Mouse (Mus musculus): ENCODE data around the gene Hgd.

Gene Hgd

GRCm38 (mm10) chr16:37670666-37671283 is 90.8 kb downstream of the Hgd start:
- DNase-seq (ENCODE audit: low read depth, low spot score): no peak

GRCm38 (mm10) chr16:37675326-37675725 is 95.4 kb downstream of the Hgd start:
- DNase-seq (ENCODE audit: low read depth, low spot score): no peak

GRCm38 (mm10) chr16:37676024-37676676 is 96.2 kb downstream of the Hgd start:
- no peak for DNase-seq (ENCODE audit: low read depth, low spot score)

GRCm38 (mm10) chr16:37676677-37677072 is 96.7 kb downstream of the Hgd start:
- no peak for DNase-seq (ENCODE audit: low read depth, low spot score)

GRCm38 (mm10) chr16:37677586-37677985 is 97.6 kb downstream of the Hgd start:
- DNase-seq (ENCODE audit: low read depth, low spot score): no peak

GRCm38 (mm10) chr16:37680216-37680615 is 100.3 kb downstream of the Hgd start:
- DNase-seq (ENCODE audit: low read depth, low spot score): no peak

- DNase-seq (ENCODE audit: low read depth, low spot score): no peak
Measured at GRCm38 (mm10) chr16:37680831-37681230, 100.9 kb downstream of the Hgd start.
